ENCODE assay signal across 9 mouse cellular contexts in genomic region chr9:58330293-58330692, GRCm38 (mm10). TPM values are rescaled to one million over a fixed set of nuclear protein-coding genes. Genes with fewer than 3 reads are reported as not detected.
DNase-seq lines count a peak whose midpoint lies in the region; ATAC-seq and TF ChIP-seq lines count a peak whose summit lies in the region.
"Had no signal": no experiment of that assay in that cellular context is flagged by ENCODE, and none has a peak within 500 bp of the region (broad histone marks: within the 10 kb centered on the region; RNA-seq: fewer than 3 reads in every experiment).

No protein-coding gene starts in this region.

- DNase-seq in kidney, adult 9 months = no peak
- peak; percentile 38 for DNase-seq in R1 (ENCODE audit: low read depth, low spot score)
- peak; percentile 50 for DNase-seq in embryonic facial prominence, embryonic 10.5 days (ENCODE audit: low spot score)
- peak; percentile 68 to 75 for DNase-seq in layer of hippocampus, adult 2 months (ENCODE audit: low spot score in 2 of 2)
- no peak for DNase-seq in kidney, adult 18-20 months

- no peaks in the 10 kb centered on the region for H3K4me1 ChIP-seq in kidney, embryonic 16.5 days (ENCODE audit: insufficient read depth, low read length)
- peaks cover 13% of the 10 kb centered on the region for H3K4me1 ChIP-seq in embryonic facial prominence, embryonic 10.5 days
- peaks cover 11% of the 10 kb centered on the region; the same call in 1 of the 2 replicates for H3K4me1 ChIP-seq in midbrain, embryonic 13.5 days (replicated peaks)

- H3K27ac ChIP-seq in kidney, embryonic 16.5 days (ENCODE audit: low read length) = no peak overlapping the region
- H3K27ac ChIP-seq in embryonic facial prominence, embryonic 10.5 days (replicated peaks) = no peak overlapping the region
- peak overlapping the region; percentile 75 for H3K27ac ChIP-seq in layer of hippocampus, adult 2 months
- no peak overlapping the region for H3K27ac ChIP-seq in midbrain, embryonic 13.5 days

- H3K27me3 ChIP-seq in kidney, embryonic 16.5 days (ENCODE audit: insufficient read depth, low read length) = no peaks in the 10 kb centered on the region
- H3K27me3 ChIP-seq in embryonic facial prominence, embryonic 10.5 days (replicated peaks; ENCODE audit: low read depth, poor library complexity, severe bottlenecking) = no peaks in the 10 kb centered on the region; the same call in 1 of the 2 replicates
- H3K27me3 ChIP-seq in midbrain, embryonic 13.5 days = no peaks in the 10 kb centered on the region

- WGBS in kidney, embryonic 16.5 days = 30% methylated on average over 5 of the region's 5 CpGs
- 29% methylated on average over 5 of the region's 5 CpGs for WGBS in embryonic facial prominence, embryonic 10.5 days
- 27% methylated on average over 5 of the region's 5 CpGs for WGBS in midbrain, embryonic 13.5 days

- no peak overlapping the region for H3K9ac ChIP-seq in kidney, embryonic 16.5 days (replicated peaks; ENCODE audit: low read length)
- no peak overlapping the region for H3K9ac ChIP-seq in midbrain, embryonic 13.5 days (replicated peaks)

- H3K36me3 ChIP-seq in kidney, embryonic 16.5 days (ENCODE audit: insufficient read depth, low read length) = no peaks in the 10 kb centered on the region
- H3K36me3 ChIP-seq in embryonic facial prominence, embryonic 10.5 days (replicated peaks) = no peaks in the 10 kb centered on the region
- H3K36me3 ChIP-seq in midbrain, embryonic 13.5 days = no peaks in the 10 kb centered on the region

- TF ChIP-seq CTCF in layer of hippocampus, adult 2 months (conservative IDR thresholded peaks at IDR 0.05) = peak; percentile 97

- ATAC-seq in kidney, embryonic 16.5 days (ENCODE audit: low FRiP score, low TSS enrichment) = peak; percentile 61; the same call in 1 of the 2 replicates
- peak; percentile 87 for ATAC-seq in midbrain, embryonic 13.5 days
- no peak for ATAC-seq in monocyte, adult 5-6 weeks (replicated peaks; ENCODE audit: insufficient number of reproducible peaks, low FRiP score, low TSS enrichment, poor library complexity, severe bottlenecking)

- H3K4me2 ChIP-seq in kidney, embryonic 16.5 days (replicated peaks; ENCODE audit: low read depth, low read length) = no peak overlapping the region
- H3K4me2 ChIP-seq in midbrain, embryonic 13.5 days (replicated peaks) = no peak overlapping the region

- H3K9me3 ChIP-seq in kidney, embryonic 16.5 days (ENCODE audit: low read length) = peaks cover 3% of the 10 kb centered on the region; the same call in 1 of the 2 replicates
- H3K9me3 ChIP-seq in embryonic facial prominence, embryonic 10.5 days = 0 out of 2 replicates have a peak, but pooled peaks cover 2% of the 10 kb centered on the region
- 0 out of 2 replicates have a peak, but pooled peaks cover 4% of the 10 kb centered on the region for H3K9me3 ChIP-seq in midbrain, embryonic 13.5 days

- H3K4me3 ChIP-seq in kidney, embryonic 16.5 days (ENCODE audit: low read length) = no peak overlapping the region
- H3K4me3 ChIP-seq in embryonic facial prominence, embryonic 10.5 days = no peak overlapping the region
- no peak overlapping the region for H3K4me3 ChIP-seq in layer of hippocampus, adult 2 months
- H3K4me3 ChIP-seq in midbrain, embryonic 13.5 days (replicated peaks) = no peak overlapping the region

RNA-seq across cellular contexts. Expression of gene Loxl1, which starts 17.3 kb away (rescaled TPM):
- polyA plus RNA-seq in kidney, embryonic 16.5 days (2015; fragmentation: Nextera tagmentation; extraction: Ambion mirVana) = 32.7 and 36.6 TPM in 2 replicates
- polyA plus RNA-seq in embryonic facial prominence, embryonic 10.5 days (2016; fragmentation: Nextera tagmentation; extraction: Ambion mirVana) = 7.0 and 11.9 TPM in 2 replicates
- 1 to 10 TPM; 3.2 to 3.3 TPM for total RNA-seq in layer of hippocampus, adult 2 months (2021)
- 3.9 and 4.8 TPM in 2 replicates for polyA plus RNA-seq in midbrain, embryonic 13.5 days (2015; fragmentation: Nextera tagmentation; extraction: Ambion mirVana)
- total RNA-seq in monocyte, adult 5-6 weeks (2017) = not detected in 3 replicates

RNA-seq across cellular contexts. Expression of gene Tbc1d21, which starts 40.0 kb away (rescaled TPM):
- not detected in 2 replicates for polyA plus RNA-seq in kidney, embryonic 16.5 days (2015; fragmentation: Nextera tagmentation; extraction: Ambion mirVana)
- not detected in 2 replicates for polyA plus RNA-seq in embryonic facial prominence, embryonic 10.5 days (2016; fragmentation: Nextera tagmentation; extraction: Ambion mirVana)
- total RNA-seq in layer of hippocampus, adult 2 months (2021) = not detected
- not detected in 2 replicates for polyA plus RNA-seq in midbrain, embryonic 13.5 days (2015; fragmentation: Nextera tagmentation; extraction: Ambion mirVana)
- total RNA-seq in monocyte, adult 5-6 weeks (2017) = not detected in 3 replicates
- polyA plus RNA-seq: large intestine, adult 2 months had no signal

Comparison
In these comparisons a context has a peak if more than half of its experiments do, and no peak if none do; other contexts are left out.
1. DNase-seq: peak in R1 (single experiment), embryonic facial prominence, embryonic 10.5 days (single experiment) and layer of hippocampus, adult 2 months (2 of 2); none in kidney, adult 9 months (single experiment) and kidney, adult 18-20 months (single experiment).